Mouse (Mus musculus) urinary bladder, postnatal 4 days (tissue): ENCODE measurements around the gene Phgr1.

Experiments
- DNase-seq, 2 experiments: peaks; one replicate each; pipeline ENCODE4 v3.0.0; 2021 to 2022; ENCODE audit warnings: low spot score in 2 of 2

The Phgr1 gene

DNA sequence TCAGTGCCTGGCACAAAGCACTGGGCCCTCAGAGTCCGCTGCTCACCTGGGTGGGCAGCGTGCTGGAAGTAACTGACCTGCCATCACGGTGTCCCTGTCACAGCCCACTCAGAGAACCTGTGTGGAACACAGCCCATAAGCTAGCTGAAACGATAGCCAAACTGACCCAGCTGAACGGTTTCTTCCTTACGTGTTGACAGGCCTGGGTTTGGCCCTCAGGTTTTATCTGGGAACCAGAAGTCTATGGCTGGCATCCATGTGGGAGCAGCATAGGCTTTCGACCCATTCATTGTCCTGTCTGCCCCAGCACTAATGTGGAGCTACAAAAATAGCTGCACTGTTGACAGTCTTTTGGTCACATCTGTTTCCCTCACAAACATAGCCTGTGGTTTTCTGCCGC, 22.1 kb upstream of the Phgr1 start:
- peak in 1 of 2 experiments; percentile 18 for DNase-seq

DNA sequence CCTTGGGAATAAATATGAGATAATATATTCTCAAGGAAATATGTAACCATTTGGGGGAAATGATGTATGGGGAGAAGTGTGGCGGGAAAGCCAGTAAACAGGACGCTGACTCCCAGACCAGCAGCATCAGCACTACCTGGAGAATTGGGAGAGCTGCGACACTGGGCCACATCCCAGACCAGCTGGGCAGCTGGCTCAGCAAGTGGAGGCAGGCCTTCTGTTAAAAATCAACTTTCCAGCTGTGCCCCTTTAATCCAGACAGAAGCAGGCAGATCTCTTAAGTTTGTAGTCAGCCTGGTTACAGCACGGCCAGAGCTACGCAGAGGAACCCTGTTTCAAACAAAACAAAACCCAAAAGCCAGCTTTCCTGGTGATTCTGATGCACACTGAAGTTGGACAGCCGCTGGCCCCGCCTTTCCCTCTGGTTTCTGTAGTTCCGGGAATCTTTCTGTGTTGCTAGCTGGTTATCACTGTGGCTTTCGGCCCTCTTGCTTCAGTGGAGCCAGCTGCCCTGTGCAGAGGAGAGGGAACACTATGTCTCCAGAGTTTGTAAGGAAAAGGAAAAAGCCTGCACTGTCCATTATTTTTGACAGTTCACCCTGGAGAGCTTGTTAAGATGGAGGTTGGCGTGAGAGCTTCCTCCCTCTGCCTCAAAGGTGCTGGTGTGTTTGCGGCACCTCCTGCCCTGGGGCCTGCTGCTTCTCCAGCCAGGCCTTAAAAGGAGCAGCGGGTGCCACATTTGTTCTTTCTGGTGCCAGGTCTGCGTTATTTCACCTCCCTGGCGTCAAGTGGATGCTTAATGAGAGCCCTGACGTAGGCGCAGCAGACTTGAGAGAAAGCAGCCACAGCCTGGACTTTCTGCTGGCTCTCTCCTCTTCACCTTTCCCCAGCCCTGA, 20.4 kb upstream of the Phgr1 start:
- DNase-seq, result peak in 1 of 2 experiments; percentile 30

DNA sequence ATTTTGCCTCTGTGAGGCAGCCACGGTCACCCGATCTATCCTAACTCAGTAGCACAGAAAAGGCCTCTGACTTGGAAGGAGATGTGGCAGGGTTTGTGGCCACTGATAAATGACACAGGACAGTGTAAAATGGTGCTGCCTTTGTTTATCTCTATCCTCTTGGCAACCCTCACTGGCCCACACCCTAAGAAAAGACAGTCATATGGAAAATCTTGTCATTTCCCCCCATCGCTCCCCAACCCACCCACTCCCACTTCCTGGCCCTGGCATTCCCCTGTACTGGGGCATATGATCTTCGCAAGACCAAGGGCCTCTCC, 19.8 kb upstream of the Phgr1 start:
- DNase-seq, result no peak

DNA sequence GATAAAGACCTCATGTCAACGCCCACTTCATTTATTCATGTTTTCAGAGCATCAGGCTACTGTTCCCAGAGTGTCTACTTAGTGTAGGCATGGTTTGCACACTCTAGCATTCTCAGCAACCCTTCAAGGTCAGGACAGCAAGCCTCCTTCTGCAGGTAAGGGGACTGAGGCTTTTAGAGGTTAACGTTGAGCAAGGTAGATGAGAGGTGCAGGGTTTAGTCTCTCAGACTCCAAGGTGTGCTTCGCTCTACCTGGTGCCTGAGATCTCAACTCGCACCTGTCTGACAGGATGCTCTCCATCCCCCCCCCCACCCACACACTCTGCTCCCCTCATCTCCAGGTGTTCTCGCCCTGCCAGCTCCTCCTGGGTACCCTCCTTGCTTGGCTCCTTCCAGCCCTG, 18.4 kb upstream of the Phgr1 start:
- DNase-seq, result no peak

DNA sequence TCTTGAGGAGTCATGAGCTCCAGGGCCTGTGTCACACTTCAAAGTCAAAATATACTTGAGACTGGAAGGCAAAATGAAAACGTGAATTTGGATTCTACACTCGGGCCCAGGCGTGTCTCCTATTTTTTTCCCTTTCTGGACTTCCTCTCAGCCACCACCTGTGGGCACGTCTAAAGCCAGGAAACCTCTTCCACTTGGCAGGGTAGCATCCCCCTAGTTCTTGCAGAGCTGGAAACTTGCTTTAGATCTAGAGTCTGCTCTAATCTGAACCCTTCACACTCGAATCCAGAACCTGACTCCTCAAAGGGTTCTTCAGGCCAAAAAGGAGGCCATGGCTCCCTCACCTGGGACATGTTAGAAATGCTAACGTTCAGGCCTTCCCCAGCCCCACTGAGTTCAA, 17.2 kb upstream of the Phgr1 start:
- DNase-seq, result peak in 1 of 2 experiments; percentile 12

DNA sequence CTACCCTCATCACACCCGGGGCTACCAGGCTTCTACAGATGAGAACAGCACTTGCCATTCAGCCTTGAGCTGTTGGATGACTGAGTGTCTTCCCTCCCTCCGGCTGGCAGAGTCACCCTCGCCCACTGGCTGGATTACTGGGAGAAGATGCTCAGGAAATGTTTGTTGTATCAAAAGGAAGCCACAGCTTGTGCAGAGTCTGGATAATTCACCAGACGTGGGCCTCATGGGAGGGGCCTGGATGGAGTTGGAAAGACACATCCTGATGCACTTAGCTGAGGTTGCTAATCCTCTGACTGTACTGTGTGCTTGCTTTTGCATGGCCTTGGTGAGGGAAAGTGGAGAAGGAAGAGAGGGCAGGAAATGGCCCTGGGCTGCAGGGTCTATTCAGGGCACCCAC, 16.5 kb upstream of the Phgr1 start:
- DNase-seq, result peak in 1 of 2 experiments; percentile 15

DNA sequence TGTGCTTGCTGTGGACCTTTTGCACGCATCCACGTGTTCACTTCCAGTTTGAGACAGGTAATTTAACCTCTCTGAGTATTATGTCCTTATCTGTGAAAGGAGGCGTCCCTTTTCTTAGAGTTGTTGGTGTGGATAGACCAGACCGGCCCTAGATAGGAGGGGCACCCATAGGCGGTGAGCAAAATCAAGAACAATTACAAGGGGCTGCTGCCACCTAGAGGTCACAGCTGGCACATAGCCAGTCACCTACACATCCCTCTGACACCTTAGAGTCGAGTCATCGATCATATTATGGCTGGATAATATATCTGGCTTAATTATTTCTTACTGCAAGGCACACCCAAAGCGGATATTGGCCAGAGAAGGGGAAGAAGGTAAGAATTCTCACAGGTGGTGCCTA, 12.7 kb upstream of the Phgr1 start:
- DNase-seq, result no peak

DNA sequence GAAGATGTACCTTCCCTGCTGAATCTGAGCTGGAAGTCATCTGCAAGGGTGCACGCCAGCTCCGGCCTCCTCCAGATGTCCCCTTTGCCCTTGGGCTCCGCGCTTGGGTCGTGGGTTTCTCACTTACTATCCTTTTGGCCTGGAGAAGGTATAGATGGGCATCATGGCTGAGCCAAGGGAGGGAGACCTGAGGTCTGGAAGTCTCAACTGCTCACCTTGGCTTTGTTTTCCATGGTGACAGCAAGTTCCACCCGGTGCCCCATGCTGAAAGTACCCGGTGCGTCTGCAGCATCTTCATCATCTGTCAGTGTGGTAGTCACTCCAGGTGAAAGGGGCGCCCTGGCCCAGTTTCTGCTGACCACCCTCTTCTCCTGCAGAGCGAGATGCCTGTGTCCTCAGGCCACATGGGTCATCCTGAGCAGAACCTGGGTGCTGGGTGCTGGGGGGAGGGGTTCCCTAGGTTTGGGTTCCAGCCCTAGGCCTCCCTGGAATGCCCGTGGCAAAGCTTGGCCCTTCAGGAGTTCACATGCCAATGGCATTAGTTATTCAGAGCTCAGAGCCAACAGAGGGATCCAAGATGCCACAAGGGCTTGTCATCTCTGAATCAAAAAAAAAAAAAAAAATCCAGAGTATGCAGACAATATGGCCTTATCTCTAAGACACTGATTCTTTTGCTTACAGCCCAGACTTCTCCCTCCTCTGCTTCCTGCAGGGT, 12.1 kb upstream of the Phgr1 start:
- DNase-seq, result peak in 1 of 2 experiments; percentile 16

DNA sequence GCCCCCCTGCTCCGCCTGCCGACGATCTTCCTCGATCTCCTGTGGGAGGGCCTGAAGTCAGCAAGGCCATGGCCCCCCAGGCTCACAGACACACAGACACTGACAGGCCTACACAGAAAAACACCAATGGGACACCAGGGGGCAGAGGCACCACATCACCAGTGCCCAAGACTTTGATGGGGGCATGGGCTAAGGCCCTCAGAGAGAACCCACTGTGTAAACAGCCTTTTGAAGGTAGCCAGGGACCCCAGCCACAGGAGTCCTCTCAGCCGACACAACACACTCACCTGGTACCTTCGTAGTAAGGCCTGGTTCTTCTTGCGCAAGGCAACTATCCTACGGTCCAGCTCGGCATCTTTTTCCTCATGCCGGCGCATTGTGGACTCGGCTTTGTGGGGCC, 11.2 kb upstream of the Phgr1 start:
- DNase-seq, result peak in 1 of 2 experiments; percentile 16

DNA sequence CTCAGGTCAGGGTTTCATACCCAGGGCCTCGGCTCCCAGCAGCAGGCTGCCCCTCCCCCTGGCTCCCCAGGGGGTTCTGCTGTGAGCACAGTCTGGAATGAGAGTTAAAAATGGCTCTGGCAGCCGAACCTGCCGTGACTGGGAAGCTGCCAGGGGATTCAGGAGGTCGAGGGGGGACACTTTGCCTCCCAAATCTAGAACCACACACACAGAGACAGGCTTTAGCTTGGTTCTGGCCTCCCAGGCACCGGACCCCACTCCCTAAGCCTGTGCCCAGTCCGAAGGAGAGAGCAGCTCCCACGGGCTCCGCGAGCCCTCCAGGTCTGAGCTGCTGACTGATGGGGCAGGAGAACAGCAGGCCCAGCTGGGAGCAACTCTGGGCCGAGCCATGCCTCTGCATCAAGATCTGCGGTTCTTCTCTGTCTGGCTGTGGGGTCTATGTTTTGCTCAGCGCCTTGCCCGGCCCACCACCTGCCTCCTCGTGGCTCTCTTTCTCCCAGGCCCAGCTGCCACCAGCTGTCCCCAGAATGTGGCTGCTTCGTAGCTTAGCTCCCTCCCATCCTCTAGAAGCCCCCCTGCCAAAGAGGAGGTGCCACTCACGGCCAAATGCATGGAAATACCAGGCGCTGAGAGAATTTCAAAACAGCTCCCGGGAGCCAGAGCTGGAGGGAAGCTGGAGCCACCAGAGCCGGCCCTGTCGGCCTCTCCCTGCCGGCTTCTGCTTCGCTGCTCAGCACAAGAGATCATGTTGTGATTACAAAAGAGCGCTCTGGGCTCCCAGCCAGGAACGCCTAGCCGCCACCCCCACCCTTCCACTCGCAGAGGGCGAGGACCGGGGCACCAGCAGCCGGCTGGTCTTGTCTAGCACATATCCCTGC, 10.4 kb upstream of the Phgr1 start, which contains the start of gene Ccdc9b:
Gene Ccdc9b, minus strand, starts transcription at position 756 of the 878 bp plus-strand sequence.
- DNase-seq, result peak; percentile 85 to 93

DNA sequence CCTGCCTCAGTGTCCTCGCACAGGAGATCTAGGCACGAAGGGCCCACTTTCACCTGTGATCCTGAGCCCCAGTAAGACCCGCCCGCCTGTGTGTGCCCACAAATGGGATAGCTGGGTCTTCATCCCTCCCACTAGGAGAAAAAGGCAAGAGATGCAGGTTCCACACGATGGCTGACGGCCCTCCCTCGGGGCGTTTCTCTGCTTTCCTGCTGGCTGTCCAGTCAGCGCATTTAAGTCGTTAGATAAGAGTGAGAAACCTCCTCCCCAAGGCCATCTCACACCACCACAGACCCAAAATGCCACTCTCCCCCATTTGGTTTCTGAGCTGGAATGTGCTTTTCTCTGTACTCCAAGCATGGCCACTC, 9.8 kb upstream of the Phgr1 start:
- no peak for DNase-seq

DNA sequence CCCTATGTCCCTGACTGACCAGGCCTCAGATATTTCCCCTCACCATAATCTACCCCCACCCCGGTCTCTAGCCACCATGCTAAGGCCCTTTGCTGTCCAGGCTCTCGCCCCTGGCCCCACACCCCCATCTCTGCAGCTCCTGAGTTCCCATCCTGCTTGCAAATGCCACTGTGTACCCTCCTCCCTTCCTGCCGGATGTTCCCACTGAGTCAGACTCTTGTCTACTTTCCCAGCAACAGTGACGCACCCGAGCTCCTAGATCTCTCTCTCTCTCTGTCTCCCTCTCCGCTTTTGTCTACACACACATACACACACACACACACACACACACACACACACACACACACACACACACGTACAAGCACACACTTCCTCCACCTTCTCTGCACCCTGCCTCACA, 9.1 kb upstream of the Phgr1 start:
- DNase-seq, result no peak

DNA sequence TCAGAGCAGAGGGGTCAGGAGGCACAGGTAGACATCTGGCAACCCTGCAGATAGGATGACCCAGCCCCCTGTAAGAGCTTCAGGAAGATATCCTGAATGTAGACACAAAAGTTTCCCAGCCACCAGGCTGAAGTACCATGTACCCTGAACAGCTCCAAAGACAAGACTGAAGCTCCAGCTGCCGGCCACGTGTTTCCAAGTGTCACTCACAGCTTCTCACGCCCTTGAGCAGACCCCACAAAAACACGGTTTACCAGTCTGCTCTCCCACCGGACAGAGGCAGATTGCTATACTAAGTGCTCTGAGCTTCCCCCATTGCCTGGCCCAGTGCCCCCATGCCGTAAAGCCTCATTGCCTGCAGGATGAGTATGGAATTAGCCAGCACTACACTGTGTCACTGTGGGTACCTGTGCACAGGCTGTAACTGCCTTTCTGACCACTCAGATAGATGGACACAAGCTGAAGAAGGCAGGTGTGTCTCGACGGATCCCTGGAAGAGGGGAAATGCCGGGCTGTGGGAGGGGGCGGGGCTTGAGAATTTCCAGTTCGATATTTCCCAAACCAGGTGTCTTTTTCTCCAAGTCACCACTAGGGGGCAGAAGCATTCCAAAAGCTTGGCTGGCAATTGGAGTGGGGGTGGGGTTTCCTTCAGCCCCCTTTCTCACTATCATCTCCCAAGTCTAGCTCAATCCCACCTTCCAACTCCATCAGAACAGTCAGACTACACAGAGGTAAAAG, 8.3 kb upstream of the Phgr1 start:
- no peak for DNase-seq

DNA sequence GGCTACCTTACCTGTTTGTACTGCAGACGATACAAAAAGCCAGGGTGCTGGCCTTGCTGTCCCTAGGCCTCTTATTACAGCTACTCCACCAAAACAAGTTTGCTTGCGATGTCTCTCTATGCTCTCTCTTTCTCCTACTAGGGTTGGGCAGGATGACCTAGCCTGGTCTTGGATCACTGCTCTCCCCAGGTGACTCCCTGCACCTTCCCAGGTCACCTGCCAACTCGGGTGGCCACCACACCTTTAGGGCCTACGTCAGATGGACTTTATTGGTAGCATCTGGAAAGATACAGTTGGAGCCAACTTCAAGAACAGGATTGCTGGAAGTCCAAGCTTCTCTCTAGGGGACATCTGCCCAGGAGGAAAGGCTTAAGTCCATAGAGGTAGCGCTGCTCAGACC, 7.7 kb upstream of the Phgr1 start:
- no peak for DNase-seq

DNA sequence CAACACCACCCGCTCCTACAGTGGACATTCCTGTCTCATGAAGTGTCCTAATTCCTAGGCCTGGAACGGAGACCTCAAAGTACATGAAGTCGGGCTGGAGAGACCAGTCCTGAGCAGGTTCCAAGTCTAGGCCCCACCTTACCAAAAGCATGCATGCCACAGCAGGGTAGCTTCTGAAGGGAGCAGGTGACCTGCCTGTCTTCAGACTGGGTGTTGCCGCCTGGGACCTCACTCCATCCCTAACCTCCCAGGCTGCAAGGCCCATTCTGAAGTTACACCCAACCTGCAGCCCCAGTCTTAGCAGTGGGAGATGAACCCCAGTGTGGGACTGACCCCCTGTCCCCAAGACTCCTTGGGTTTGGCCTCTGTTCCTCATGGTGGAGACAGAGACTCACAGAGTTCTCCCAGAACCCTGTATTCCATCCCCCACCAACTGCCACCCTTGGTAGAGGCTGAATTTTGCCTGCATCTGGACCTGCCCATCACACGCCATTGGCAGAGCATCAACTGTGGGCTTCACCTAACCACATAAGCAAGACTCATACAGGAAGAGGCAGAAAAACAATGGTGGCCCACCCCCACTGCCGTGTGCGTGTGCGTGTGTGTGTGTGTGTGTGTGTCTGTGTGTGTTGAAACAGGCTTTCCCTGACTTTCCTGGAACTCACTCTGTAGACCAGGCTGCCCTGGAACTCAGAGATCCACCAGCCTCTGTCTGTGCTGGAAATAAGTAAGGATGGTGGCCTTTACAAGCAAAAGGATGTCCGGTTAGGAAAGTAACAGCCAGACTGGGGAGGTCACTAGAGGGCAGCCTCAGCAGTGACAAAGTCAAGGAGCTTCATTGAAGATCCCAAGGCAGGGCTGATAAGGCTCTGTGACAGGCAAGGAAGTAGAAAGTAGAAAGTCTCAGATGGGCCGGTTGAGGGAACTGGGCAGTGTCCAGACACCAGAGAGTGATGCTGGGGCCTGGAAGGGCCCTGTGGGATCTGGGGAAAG, 6.2 kb upstream of the Phgr1 start:
- no peak for DNase-seq

DNA sequence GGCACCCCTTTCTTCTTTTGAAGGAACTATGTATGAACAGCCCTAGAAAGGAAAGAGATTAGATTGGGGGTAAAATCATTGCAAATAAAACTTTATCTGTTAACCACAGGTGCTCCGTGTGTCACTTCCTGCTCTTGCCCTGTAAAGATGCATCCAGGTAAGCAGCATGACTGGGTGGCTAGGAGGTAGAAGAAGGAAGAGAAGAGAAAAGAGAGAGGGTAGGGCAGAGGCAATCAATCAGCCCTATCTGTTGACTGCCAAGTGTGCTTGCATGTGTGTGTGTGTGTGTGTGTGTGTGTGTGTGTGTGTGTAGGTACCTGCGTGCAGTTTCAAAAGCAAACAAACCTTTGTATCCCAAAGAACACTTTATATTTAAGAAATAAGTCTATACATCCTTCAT, 2.0 kb downstream of the Phgr1 start:
- no peak for DNase-seq

DNA sequence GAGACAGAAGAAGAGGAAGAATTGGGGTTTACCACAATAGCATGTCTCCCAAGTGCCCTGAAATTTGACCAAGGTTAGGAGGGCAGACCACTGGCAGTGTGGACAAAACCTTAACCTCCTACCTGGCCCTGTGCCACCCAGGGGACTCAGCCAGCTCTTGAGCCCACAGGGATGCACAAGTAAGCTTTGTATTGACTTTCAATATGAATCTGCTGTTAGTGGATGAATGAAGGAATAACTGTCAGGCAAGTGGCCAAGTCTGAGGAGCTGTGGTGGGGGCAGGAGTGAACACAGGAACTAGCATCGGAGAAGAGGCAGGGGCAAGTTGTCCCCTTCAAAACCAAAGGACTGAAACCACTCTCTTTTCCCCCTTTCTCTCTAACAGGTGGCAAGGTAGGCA, 2.8 kb downstream of the Phgr1 start:
- DNase-seq, result no peak

DNA sequence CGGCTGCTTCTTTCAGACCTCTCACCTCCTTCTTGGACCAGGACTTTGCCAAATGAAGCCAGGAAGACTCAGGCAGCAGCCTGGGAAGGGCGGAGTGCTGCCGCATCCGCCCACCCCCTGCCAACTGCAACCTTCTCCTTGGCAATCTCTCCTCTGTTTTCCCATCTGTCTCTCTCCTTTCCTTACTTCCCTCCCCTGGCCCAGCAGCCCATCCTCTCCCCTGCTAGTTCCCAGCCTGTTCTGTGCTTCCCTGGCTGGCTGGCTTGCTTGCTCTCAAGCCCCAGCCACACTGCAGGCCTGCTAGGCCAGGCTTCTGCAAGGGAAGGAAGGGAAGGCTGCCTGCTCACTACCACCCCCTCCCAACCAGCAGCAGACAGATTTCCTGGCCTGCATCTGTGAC, 3.3 kb downstream of the Phgr1 start:
- no peak for DNase-seq

DNA sequence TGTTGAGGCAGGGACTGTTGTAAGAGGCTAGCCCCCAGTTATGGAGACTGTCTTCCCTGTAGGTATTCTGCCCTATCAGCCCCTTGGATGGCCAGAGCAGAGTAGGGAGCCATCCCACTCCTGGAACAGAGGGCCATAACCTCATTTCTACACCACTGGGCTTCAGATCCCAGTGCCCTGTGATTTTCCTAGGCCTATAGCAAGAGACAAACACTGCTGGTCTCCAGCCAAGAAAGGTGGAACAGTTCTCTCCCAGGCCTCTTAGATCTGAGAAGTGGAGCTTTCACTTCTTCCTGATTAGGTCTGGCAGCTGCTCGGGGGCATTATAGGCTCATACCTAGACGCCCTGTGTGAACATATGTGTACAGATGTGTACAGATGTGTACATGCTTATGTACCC, 3.7 kb downstream of the Phgr1 start:
- DNase-seq, result no peak

DNA sequence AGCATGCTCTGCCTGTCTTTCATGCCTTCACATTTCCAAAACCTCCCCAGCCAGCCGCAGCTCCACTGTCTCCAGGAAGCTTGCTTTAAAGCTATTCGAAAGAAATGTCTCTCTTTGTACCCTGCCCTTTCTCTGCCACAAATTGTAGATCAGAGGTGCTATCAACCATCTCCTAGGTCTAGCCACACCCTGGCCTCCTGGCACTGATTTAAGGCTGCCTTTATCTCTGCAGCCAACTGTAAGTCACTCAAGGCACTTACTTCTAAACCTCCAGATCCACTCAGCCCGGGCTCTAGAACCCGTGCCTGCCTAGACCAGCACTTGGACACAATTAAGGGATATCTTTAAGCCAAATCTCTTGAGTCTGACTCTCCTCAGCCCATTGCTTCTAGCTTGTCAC, 5.8 kb downstream of the Phgr1 start:
- DNase-seq, result no peak
